Mouse (Mus musculus) adrenal gland, postnatal 25 days (tissue): ENCODE data around the gene Cdk18. TPM values are rescaled to one million over a fixed set of nuclear protein-coding genes. Genes with fewer than 3 reads are reported as not detected.

Experiments
- DNase-seq: peaks from one replicate; pipeline ENCODE4 v3.0.0; 2021; ENCODE audit warnings: mixed read lengths
- total RNA-seq: library from RNA; stranded (reverse); gene quantifications from 2 replicates; pipeline ENCODE4 v1.2.3, GENCODE M21; 2021

The Cdk18 gene
- total RNA-seq, 1 experiment from 2014 or later = 16.5 TPM

DNA sequence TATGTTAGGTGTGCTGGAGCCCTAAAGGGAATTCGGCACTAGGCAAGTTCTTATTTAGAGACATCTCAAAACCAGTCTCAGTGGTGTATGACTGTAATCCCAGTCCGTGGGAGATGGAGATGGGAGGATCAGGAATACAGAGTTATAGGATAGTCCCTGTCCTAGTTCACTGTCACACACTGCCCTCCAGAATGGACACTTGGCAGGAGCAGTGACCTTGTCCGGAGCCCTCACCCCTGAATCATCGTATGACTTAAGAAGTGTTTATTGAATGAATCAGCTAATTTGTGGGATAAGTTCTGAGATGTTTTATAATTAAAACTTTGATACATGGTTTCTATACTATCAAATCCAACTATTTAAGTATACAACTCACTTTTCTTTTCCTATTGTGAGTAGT lies 76.4 kb downstream of the Cdk18 start:
- DNase-seq = no peak

Other genes starting within 250 kb of the Cdk18 start
- gene Nucks1, start 229.2 kb downstream of the Cdk18 start, total RNA-seq = 124 and 137 TPM in 2 replicates
- gene Slc45a3, start 176.7 kb downstream of the Cdk18 start, total RNA-seq = 12.6 and 15.5 TPM in 2 replicates
- gene Elk4, start 132.1 kb downstream of the Cdk18 start, total RNA-seq = 100 and 117 TPM in 2 replicates
- 29.5 and 29.9 TPM in 2 replicates for gene Mfsd4a, start 71.6 kb downstream of the Cdk18 start, total RNA-seq
- not detected in 2 replicates for gene Lemd1, start 51.7 kb upstream of the Cdk18 start, total RNA-seq
- gene AC124108.1, start 51.8 kb upstream of the Cdk18 start, total RNA-seq = not detected in 2 replicates
- gene Gm10188, start 90.1 kb upstream of the Cdk18 start, total RNA-seq = not detected in 2 replicates
- gene Klhdc8a, start 158.9 kb upstream of the Cdk18 start, total RNA-seq = 116 and 153 TPM in 2 replicates
- 2.4 and 4.8 TPM in 2 replicates for gene Nuak2, start 176.4 kb upstream of the Cdk18 start, total RNA-seq